Mouse (Mus musculus) gastrocnemius, postnatal 36 days (tissue): ENCODE results near the gene Gstp3. TPM values are rescaled to one million over a fixed set of nuclear protein-coding genes. Genes with fewer than 3 reads are reported as not detected.

Experiments used
- DNase-seq, 2 experiments: peaks; one replicate each; pipeline ENCODE4 v3.0.0; 2022
- intact Hi-C: fragments of 180-260 bp; cut with DNase I; formaldehyde crosslinking; loops from one replicate; pipeline ENCODE4 v1.15.1; 2025
- total RNA-seq, 2 experiments: library from RNA; stranded (reverse); gene quantifications; 2 replicates each; pipeline ENCODE4 v1.2.3; 2021

Gstp3 gene
- total RNA-seq, 2 experiments from 2014 or later = not detected

GRCm38 (mm10) chr19:4012432-4013022 is 46.8 kb downstream of the Gstp3 start, which contains the start of gene Ndufv1:
Gene Ndufv1, minus strand, starts transcription at chr19:4012806.
- peak; percentile 89 to 92 for DNase-seq

GRCm38 (mm10) chr19:4011086-4011485 is 48.3 kb downstream of the Gstp3 start:
- DNase-seq = no peak
- intact Hi-C loops = loop anchor here (10.0 kb wide), 1 partner anchor 214 kb away; no protein-coding TSS in a partner anchor

More at GRCm38 (mm10) chr19:4012432-4013022, 46.8 kb downstream of the Gstp3 start, which contains the start of gene Ndufv1:
- intact Hi-C loops = loop anchor here (1.0 to 10.0 kb wide), 2 partner anchors 65 to 212 kb away; no protein-coding TSS in a partner anchor

Other genes with a start within 250 kb of the Gstp3 start
- 1 to 10 TPM; 1.4 to 2.4 TPM for gene Chka, start 207.8 kb downstream of the Gstp3 start, total RNA-seq
- gene Tcirg1, start 152.4 kb downstream of the Gstp3 start, total RNA-seq = 1 to 10 TPM; 4.8 to 5.9 TPM
- gene Ndufs8, start 146.8 kb downstream of the Gstp3 start, total RNA-seq = 100 to 1,000 TPM; 242 to 273 TPM
- 1 to 10 TPM in 1 of 2 experiments, under 1 TPM in 1; 0.92 to 1.6 TPM for gene Aldh3b1, start 129.8 kb downstream of the Gstp3 start, total RNA-seq
- 1 to 10 TPM; 5.1 to 7.7 TPM for gene Unc93b1, start 124.4 kb downstream of the Gstp3 start, total RNA-seq
- gene Aldh3b3, start 100.9 kb downstream of the Gstp3 start, total RNA-seq = not detected
- gene Aldh3b2, start 87.2 kb downstream of the Gstp3 start, total RNA-seq = under 1 TPM; 0.20 to 0.23 TPM
- gene Acy3, start 73.0 kb downstream of the Gstp3 start, total RNA-seq = 1 to 10 TPM; 2.0 to 3.2 TPM
- gene Tbx10, start 66.8 kb downstream of the Gstp3 start, total RNA-seq = not detected
- 10 to 100 TPM; 22.5 to 23.0 TPM for gene Nudt8, start 59.0 kb downstream of the Gstp3 start, total RNA-seq
- under 1 TPM; 0.13 to 0.20 TPM for gene Gm49405, start 58.9 kb downstream of the Gstp3 start, total RNA-seq
- under 1 TPM; 0.79 to 0.82 TPM for gene Doc2g, start 56.3 kb downstream of the Gstp3 start, total RNA-seq
- 100 to 1,000 TPM; 417 to 445 TPM for gene Ndufv1, start 46.8 kb downstream of the Gstp3 start, total RNA-seq
- gene Gstp1, start 21.6 kb downstream of the Gstp3 start, total RNA-seq = 100 to 1,000 TPM; 344 to 368 TPM
- gene Gstp2, start 13.5 kb downstream of the Gstp3 start, total RNA-seq = 100 to 1,000 TPM; 148 to 162 TPM
- gene Cabp2, start 22.0 kb upstream of the Gstp3 start, total RNA-seq = not detected
- 10 to 100 TPM; 20.0 to 22.3 TPM for gene Cdk2ap2, start 37.6 kb upstream of the Gstp3 start, total RNA-seq
- 1 to 10 TPM; 3.8 to 4.0 TPM for gene Pitpnm1, start 40.4 kb upstream of the Gstp3 start, total RNA-seq
- 10 to 100 TPM; 58.2 to 68.0 TPM for gene Aip, start 66.3 kb upstream of the Gstp3 start, total RNA-seq
- not detected for gene Gpr152, start 80.2 kb upstream of the Gstp3 start, total RNA-seq
- not detected for gene Cabp4, start 84.5 kb upstream of the Gstp3 start, total RNA-seq
- 10 to 100 TPM; 13.9 to 15.3 TPM for gene Coro1b, start 89.0 kb upstream of the Gstp3 start, total RNA-seq
- 1 to 10 TPM in 1 of 2 experiments, under 1 TPM in 1; 0.86 to 1.8 TPM for gene Ptprcap, start 94.0 kb upstream of the Gstp3 start, total RNA-seq
- gene Rps6kb2, start 103.8 kb upstream of the Gstp3 start, total RNA-seq = 10 to 100 TPM; 25.2 to 26.8 TPM
- 10 to 100 TPM; 26.0 to 26.2 TPM for gene Carns1, start 115.9 kb upstream of the Gstp3 start, total RNA-seq
- 1 to 10 TPM; 4.7 to 5.6 TPM for gene Tbc1d10c, start 131.7 kb upstream of the Gstp3 start, total RNA-seq
- gene Ppp1ca, start 132.5 kb upstream of the Gstp3 start, total RNA-seq = 100 to 1,000 TPM; 196 to 211 TPM
- gene Rad9a, start 142.1 kb upstream of the Gstp3 start, total RNA-seq = 1 to 10 TPM; 2.3 to 2.9 TPM
- gene Clcf1, start 154.7 kb upstream of the Gstp3 start, total RNA-seq = under 1 TPM; 0.52 to 0.61 TPM
- gene AC109138.7, start 154.8 kb upstream of the Gstp3 start, total RNA-seq = not detected
- 10 to 100 TPM; 16.0 to 21.1 TPM for gene Pold4, start 172.3 kb upstream of the Gstp3 start, total RNA-seq
- gene Ssh3, start 209.6 kb upstream of the Gstp3 start, total RNA-seq = 1 to 10 TPM; 2.4 to 3.0 TPM
- gene Ankrd13d, start 223.6 kb upstream of the Gstp3 start, total RNA-seq = under 1 TPM; 0.23 to 0.27 TPM
- 10 to 100 TPM; 41.5 to 52.0 TPM for gene Grk2, start 246.7 kb upstream of the Gstp3 start, total RNA-seq